Mouse (Mus musculus) kidney, embryonic 15.5 days (tissue): ENCODE results near the gene Foxp1. TPM values are rescaled to one million over a fixed set of nuclear protein-coding genes. Genes with fewer than 3 reads are reported as not detected.

Source experiments
- ATAC-seq: fragments of 200-750 bp; cut with Nextera tagmentation; replicated peaks from 2 replicates; pipeline ENCODE4 v1.8.0; 2017; ENCODE audit warnings: moderate TSS enrichment; ENCODE audit not compliant: low FRiP score
- H3K27ac ChIP-seq: fragments of 300-500 bp; sonication (generic); 2 replicates; pipeline ENCODE4 v1.5.1; 2015; ENCODE audit warnings: mild to moderate bottlenecking, inconsistent platforms
- H3K27me3 ChIP-seq: fragments of 300-500 bp; sonication (generic); 2 replicates; pipeline ENCODE4 v1.6.1; 2015; ENCODE audit warnings: inconsistent platforms
- H3K36me3 ChIP-seq: fragments of 300-500 bp; sonication (generic); 2 replicates; pipeline ENCODE4 v1.6.1; 2015; ENCODE audit warnings: inconsistent platforms
- H3K4me1 ChIP-seq: fragments of 300-500 bp; sonication (generic); 2 replicates; pipeline ENCODE4 v1.6.1; 2015; ENCODE audit warnings: inconsistent platforms
- H3K4me2 ChIP-seq: fragments of 300-500 bp; sonication (generic); 2 replicates; pipeline ENCODE4 v1.6.1; 2015; ENCODE audit warnings: moderate library complexity, mild to moderate bottlenecking, inconsistent platforms
- H3K4me3 ChIP-seq: fragments of 300-500 bp; sonication (generic); replicated peaks from 2 replicates; pipeline ENCODE4 v1.5.1; 2015; ENCODE audit warnings: mild to moderate bottlenecking, inconsistent platforms
- H3K9ac ChIP-seq: fragments of 300-500 bp; sonication (generic); 2 replicates; pipeline ENCODE4 v1.6.1; 2015; ENCODE audit warnings: mild to moderate bottlenecking, inconsistent platforms
- H3K9me3 ChIP-seq: fragments of 300-500 bp; sonication (generic); replicated peaks from 2 replicates; pipeline ENCODE4 v1.6.1; 2016; ENCODE audit warnings: inconsistent platforms
- WGBS: fragments of 180-500 bp; shearing (Covaris S2); methylation state at CpG from one replicate; pipeline ENCODE4 v1.1.7; 2015; ENCODE audit warnings: mixed read lengths; 5-methylcytosine and 5-hydroxymethylcytosine counted together
- polyA plus RNA-seq: library from polyadenylated mRNA; unstranded; fragments of >200 nt; fragmentation: Nextera tagmentation; extraction: Ambion mirVana; gene quantifications from 2 replicates; pipeline ENCODE4 v1.2.1, GENCODE M21; 2015

Gene Foxp1
- polyA plus RNA-seq, 1 experiment from 2014 or later, result 50.2 TPM

- H3K4me1 ChIP-seq, result peaks cover 40% of the 10 kb centered on the region
- no peaks in the 10 kb centered on the region for H3K27me3 ChIP-seq
- no peaks in the 10 kb centered on the region for H3K9me3 ChIP-seq
- no peak overlapping the region for H3K9ac ChIP-seq
- H3K27ac ChIP-seq, result no peak overlapping the region
- no peaks in the 10 kb centered on the region for H3K36me3 ChIP-seq
- ATAC-seq, result no peak
- no peak overlapping the region for H3K4me3 ChIP-seq
- no peak overlapping the region for H3K4me2 ChIP-seq
- 70% methylated on average over 13 of the region's 13 CpGs for WGBS
Measured at GRCm38 (mm10) chr6:99478873-99479650, 43.5 kb downstream of the Foxp1 start.

DNA sequence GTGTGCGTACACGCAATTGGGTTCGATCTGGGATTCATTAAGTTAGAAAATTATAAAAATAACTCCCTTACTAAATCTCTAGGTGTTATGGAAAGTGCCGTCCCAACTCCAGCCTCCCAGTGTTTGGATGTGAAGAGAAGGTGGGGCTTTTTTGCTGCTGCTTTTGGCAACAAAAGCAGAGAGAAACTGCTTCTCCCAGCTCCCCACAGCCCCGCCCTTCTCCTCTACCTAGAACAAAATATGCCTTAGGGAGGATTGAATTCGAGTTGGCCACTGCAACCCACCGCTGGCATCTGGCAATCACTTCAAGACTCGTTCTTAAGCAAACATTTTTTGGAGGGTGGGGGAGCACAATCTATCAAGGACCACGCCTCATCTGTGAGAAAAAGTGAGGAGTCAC is 47.5 kb downstream of the Foxp1 start:
- no peaks in the 10 kb centered on the region for H3K36me3 ChIP-seq
- peaks cover 29% of the 10 kb centered on the region for H3K4me1 ChIP-seq
- H3K27me3 ChIP-seq, result no peaks in the 10 kb centered on the region
- no peaks in the 10 kb centered on the region for H3K9me3 ChIP-seq
- no peak overlapping the region for H3K27ac ChIP-seq
- H3K4me3 ChIP-seq, result no peak overlapping the region
- WGBS, result 75% methylated on average over 9 of the region's 9 CpGs
- no peak overlapping the region for H3K4me2 ChIP-seq
- no peak for ATAC-seq
- H3K9ac ChIP-seq, result no peak overlapping the region

- Histone ChIP-seq H3K9me3 (no peaks in the 10 kb centered on the region), H3K27me3 (no peaks in the 10 kb centered on the region), H3K27ac (no peak overlapping the region), H3K36me3 (no peaks in the 10 kb centered on the region), H3K4me1 (peaks cover 47% of the 10 kb centered on the region), H3K4me2 (no peak overlapping the region), H3K9ac (no peak overlapping the region), H3K4me3 (no peak overlapping the region)
- WGBS, result 56% methylated on average over 5 of the region's 5 CpGs
- ATAC-seq, result no peak
Measured at GRCm38 (mm10) chr6:99470906-99471305, 51.6 kb downstream of the Foxp1 start.

DNA sequence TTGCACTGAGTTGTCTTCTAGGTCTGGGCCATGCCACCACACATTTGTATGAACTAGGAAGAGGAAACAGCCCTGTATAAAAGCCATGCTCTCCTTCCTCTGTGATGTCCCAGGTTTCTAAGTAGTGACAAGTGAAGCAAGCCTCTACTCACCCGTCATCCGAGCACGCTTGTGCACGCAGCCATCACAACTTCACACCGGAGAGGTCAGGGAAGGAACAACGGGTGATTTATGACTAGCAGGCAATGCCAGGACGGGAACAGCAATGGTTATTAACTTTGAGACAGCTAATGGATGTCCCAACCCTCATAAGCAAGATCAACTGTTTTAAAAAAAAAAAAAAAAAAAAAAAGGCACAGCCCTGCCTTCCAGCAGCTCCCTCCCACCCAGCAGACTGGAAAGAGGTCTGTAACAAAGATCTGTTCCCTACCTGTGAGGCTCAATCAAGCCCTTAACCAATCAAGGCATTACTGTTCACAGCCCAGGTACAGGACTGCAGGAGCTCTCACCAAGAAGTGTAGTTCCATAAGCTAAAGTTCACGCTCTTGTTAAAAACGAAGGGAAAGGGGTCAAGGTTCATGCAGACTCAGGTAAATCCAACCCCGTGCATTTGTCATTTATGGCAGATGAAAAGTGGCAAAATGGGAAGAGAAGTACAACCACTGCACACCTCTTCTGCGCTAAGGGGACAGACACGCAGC is 53.2 kb downstream of the Foxp1 start:
- H3K9me3 ChIP-seq, result no peaks in the 10 kb centered on the region
- 0 out of 2 replicates have a peak overlapping the region, but pooled peaks have one; percentile 0 for H3K27ac ChIP-seq
- ATAC-seq, result peak; percentile 53; the same call in 1 of the 2 replicates
- H3K4me1 ChIP-seq, result peaks cover 51% of the 10 kb centered on the region
- H3K4me2 ChIP-seq, result 0 out of 2 replicates have a peak overlapping the region, but pooled peaks have one; percentile 10
- 31% methylated on average over 12 of the region's 12 CpGs for WGBS
- no peak overlapping the region for H3K9ac ChIP-seq
- no peaks in the 10 kb centered on the region for H3K36me3 ChIP-seq
- H3K27me3 ChIP-seq, result no peaks in the 10 kb centered on the region
- H3K4me3 ChIP-seq, result no peak overlapping the region

DNA sequence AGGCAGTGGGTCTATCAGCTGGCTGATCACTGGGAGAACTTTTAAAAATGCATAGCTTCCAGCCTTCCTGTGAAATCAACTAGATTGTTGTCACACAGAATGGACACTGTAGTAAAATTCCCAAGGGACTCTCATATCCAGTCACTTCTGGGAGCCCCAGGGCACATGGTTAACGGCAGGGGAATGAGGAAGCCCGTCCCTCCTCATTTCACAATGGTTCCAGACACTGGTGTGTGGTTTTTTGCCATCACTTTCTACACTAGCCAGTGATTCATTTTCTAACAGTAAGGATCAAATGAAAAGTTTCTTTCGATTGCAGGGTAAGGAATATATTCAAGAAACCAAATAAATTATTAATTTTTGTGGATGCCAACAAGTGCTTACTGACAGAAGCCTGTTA is 54.7 kb downstream of the Foxp1 start:
- H3K36me3 ChIP-seq, result no peaks in the 10 kb centered on the region
- H3K9me3 ChIP-seq, result no peaks in the 10 kb centered on the region
- no peaks in the 10 kb centered on the region for H3K27me3 ChIP-seq
- no peak overlapping the region for H3K4me3 ChIP-seq
- no peak overlapping the region for H3K4me2 ChIP-seq
- H3K9ac ChIP-seq, result no peak overlapping the region
- no peak for ATAC-seq
- peaks cover 51% of the 10 kb centered on the region for H3K4me1 ChIP-seq
- H3K27ac ChIP-seq, result no peak overlapping the region
- WGBS, result 55% methylated on average over 3 of the region's 3 CpGs

DNA sequence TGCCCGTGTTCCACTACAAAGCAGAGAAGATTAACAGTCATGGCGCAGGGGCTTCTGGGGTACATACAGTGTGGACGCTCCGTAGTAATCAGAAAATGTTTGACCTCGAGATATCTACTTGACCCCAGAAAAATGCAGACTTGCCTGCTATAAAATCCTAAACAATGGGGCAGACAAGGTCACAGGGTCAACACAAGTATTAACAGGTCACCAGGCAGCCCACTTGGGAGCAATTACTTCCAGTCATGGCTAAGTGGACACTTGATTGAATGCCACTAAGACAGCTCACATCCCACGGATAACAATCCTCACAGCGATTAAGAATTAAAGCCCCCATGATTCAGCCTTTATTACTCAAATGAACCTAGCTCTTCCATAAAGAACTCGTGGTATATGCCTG is 55.4 kb downstream of the Foxp1 start:
- Histone ChIP-seq H3K4me3 (no peak overlapping the region), H3K4me1 (peaks cover 51% of the 10 kb centered on the region), H3K4me2 (no peak overlapping the region), H3K27me3 (no peaks in the 10 kb centered on the region), H3K27ac (no peak overlapping the region), H3K9me3 (no peaks in the 10 kb centered on the region), H3K36me3 (no peaks in the 10 kb centered on the region), H3K9ac (no peak overlapping the region)
- 15% methylated on average over 8 of the region's 8 CpGs for WGBS
- peak; percentile 36; the same call in 1 of the 2 replicates for ATAC-seq

DNA sequence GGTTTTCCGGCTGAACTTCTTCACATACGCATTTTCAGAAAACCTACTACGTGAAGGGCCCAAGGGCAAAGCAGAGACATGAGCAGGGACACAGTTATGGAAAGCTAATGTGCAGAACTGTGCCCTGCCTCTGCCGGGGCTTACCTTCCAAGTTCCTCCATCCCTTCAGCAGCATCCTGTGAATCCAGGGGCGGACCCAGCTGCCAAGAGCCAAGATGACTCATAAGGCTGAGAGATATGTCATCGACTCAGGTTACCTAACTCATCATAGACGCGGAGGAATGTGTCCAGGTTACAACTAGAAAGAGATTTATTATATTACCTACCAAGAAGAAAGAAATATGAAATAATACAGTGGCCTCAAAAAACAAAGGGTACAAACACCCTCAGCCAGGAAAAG is 56.2 kb downstream of the Foxp1 start:
- Histone ChIP-seq H3K9me3 (no peaks in the 10 kb centered on the region), H3K9ac (no peak overlapping the region), H3K4me1 (peaks cover 48% of the 10 kb centered on the region), H3K27me3 (no peaks in the 10 kb centered on the region), H3K4me2 (no peak overlapping the region), H3K36me3 (no peaks in the 10 kb centered on the region), H3K27ac (no peak overlapping the region), H3K4me3 (no peak overlapping the region)
- ATAC-seq, result no peak
- 73% methylated on average over 8 of the region's 8 CpGs for whole genome bisulfite sequencing

GRCm38 (mm10) chr6:99464449-99464848 is 58.1 kb downstream of the Foxp1 start:
- ATAC-seq, result no peak
- H3K4me1 ChIP-seq, result peaks cover 31% of the 10 kb centered on the region
- no peaks in the 10 kb centered on the region for H3K9me3 ChIP-seq
- H3K9ac ChIP-seq, result no peak overlapping the region
- WGBS, result 93% methylated on average over 4 of the region's 4 CpGs
- H3K4me2 ChIP-seq, result no peak overlapping the region
- no peak overlapping the region for H3K4me3 ChIP-seq
- no peaks in the 10 kb centered on the region for H3K36me3 ChIP-seq
- no peak overlapping the region for H3K27ac ChIP-seq
- no peaks in the 10 kb centered on the region for H3K27me3 ChIP-seq

DNA sequence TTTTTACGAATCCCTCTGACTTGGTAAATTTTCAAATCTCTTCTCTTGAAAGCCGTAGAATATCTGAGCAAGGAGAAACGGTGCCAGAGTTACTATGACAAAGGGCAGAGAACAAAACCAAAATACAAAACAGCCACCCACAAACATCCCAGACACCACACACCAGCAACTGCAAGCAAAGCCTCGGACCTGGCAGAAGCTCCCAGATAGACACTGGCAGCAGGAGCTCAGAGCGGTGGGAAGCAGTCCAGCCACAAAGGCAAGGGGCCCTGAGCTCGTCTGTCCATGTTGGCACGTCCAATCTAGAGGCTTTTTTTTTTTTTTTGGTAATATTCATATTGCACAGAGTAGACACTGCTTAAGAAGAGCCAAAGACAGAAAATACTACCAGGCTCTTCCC is 58.6 kb downstream of the Foxp1 start:
- WGBS, result 91% methylated on average over 7 of the region's 7 CpGs
- Histone ChIP-seq H3K4me3 (no peak overlapping the region), H3K9me3 (no peaks in the 10 kb centered on the region), H3K27ac (no peak overlapping the region), H3K9ac (no peak overlapping the region), H3K36me3 (no peaks in the 10 kb centered on the region), H3K4me1 (peaks cover 25% of the 10 kb centered on the region), H3K4me2 (no peak overlapping the region), H3K27me3 (no peaks in the 10 kb centered on the region)
- ATAC-seq, result no peak

DNA sequence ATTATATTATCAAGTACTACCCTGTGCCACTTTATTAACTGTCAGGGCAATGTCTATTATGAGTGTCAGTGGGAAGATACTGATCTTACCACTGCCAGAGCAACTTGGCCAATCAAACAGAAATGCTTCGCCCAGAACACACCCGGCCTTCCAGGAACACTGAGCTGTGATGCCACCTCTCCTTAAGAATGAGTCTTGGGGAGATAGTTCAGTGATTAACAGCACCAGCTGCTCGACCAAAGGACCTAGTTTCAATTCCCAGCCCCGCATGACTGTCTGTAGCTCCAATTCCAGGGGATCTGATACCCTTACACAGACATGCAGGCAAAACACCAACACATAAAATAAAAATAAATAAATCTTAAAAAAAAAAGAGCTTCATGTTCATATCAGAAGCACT is 63.7 kb downstream of the Foxp1 start:
- ATAC-seq, result no peak
- peaks cover 9% of the 10 kb centered on the region; the same call in 1 of the 2 replicates for H3K36me3 ChIP-seq
- H3K4me2 ChIP-seq, result no peak overlapping the region
- H3K4me1 ChIP-seq, result no peaks in the 10 kb centered on the region; the same call in 1 of the 2 replicates
- WGBS, result 75% methylated on average over 4 of the region's 4 CpGs
- H3K9ac ChIP-seq, result no peak overlapping the region
- H3K27ac ChIP-seq, result no peak overlapping the region
- no peak overlapping the region for H3K4me3 ChIP-seq
- H3K27me3 ChIP-seq, result no peaks in the 10 kb centered on the region
- no peaks in the 10 kb centered on the region for H3K9me3 ChIP-seq

DNA sequence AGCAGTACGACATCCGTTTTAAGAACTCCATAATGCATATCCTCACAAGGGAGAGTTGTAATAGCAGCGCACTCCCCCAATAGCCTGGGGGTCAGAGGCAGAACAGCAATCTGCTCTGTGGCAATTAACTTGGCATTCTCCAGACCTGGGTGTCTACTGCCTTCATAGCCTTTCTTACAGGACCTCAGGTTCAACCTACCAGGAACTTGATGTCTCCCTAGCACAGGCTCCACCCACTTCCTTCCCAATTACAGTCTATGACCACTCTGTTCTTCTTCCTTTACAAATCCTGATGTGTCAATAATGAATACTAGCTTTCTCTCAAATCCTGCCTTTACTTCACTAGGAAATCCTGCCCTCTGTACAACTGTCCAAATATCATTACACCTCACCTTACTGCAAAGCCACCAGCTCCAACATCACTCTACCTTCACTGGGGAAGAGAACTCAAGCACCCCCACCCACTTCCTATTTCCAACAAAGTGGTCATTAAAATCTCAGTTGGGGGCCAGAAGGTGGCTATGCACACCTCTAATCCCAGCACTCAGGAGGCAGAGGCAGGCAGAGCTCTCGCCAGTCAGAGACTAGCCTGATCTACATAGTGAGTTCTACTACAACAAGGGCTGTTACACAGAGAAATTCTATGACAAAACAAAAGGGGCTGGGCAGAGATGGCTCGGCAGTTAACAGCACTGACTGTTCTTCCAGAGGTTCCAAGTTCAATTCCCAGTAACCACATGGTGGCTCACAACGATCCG is 68.6 kb downstream of the Foxp1 start:
- Histone ChIP-seq H3K4me3 (no peak overlapping the region), H3K36me3 (peaks cover 9% of the 10 kb centered on the region; the same call in 1 of the 2 replicates), H3K9me3 (no peaks in the 10 kb centered on the region), H3K27ac (no peak overlapping the region), H3K9ac (no peak overlapping the region), H3K27me3 (no peaks in the 10 kb centered on the region), H3K4me2 (no peak overlapping the region), H3K4me1 (peaks cover 35% of the 10 kb centered on the region)
- ATAC-seq, result no peak
- WGBS, result 86% methylated on average over 7 of the region's 7 CpGs
